Mouse (Mus musculus): ENCODE data around the gene Mark3. TPM values are rescaled to one million over a fixed set of nuclear protein-coding genes. Genes with fewer than 3 reads are reported as not detected.

The Mark3 gene
- total RNA-seq, 1 experiment: 90.9 TPM

- Histone ChIP-seq H3K36me3 (ENCODE audit: control insufficient read depth, insufficient read depth, low read length, poor library complexity, severe bottlenecking) (peaks cover 20% of the 10 kb centered on the region), H3K9ac (ENCODE audit: insufficient read depth, low read depth, low read length, poor library complexity, severe bottlenecking) (no peak overlapping the region), H3K4me3 (ENCODE audit: insufficient read depth in 1 of 2, low read depth in 1 of 2, low read length in 2 of 2, poor library complexity in 1 of 2, severe bottlenecking in 1 of 2) (no peak overlapping the region), H3K9me3 (ENCODE audit: control insufficient read depth, insufficient read depth, low read depth, low read length) (no peaks in the 10 kb centered on the region), H3K27ac (ENCODE audit: insufficient read depth, low read depth, low read length, poor library complexity, severe bottlenecking) (no peak overlapping the region), H3K4me1 (ENCODE audit: control insufficient read depth in 2 of 2, insufficient read depth in 2 of 2, low read length in 2 of 2, poor library complexity in 1 of 2) (no peaks in the 10 kb centered on the region; a peak in 1 of 4 replicates)
- in situ Hi-C loops (cut with MboI; ENCODE audit: low sequenced_read_pairs in 2 of 2, unreplicated experiment in 2 of 2): loop anchor here in 1 of 2 experiments (25.0 kb wide), 1 partner anchor 860 kb away; the partner anchor contains the start of gene 1700001K19Rik
- TF ChIP-seq ZNF384 (IDR thresholded peaks at IDR 0.05; ENCODE audit: low read depth, low read length): no peak
- TF ChIP-seq HCFC1 (IDR thresholded peaks at IDR 0.05; ENCODE audit: borderline replicate concordance, insufficient read depth, low read length): no peak
- no peak for TF ChIP-seq MAFK (IDR thresholded peaks at IDR 0.05; ENCODE audit: insufficient read depth, low read depth, low read length)
- TF ChIP-seq ZC3H11A (IDR thresholded peaks at IDR 0.05; ENCODE audit: borderline replicate concordance, low read depth, low read length): no peak
- TF ChIP-seq CHD2 (IDR thresholded peaks at IDR 0.05; ENCODE audit: low read depth, low read length): no peak
- no peak for DNase-seq (ENCODE audit: low read depth, low spot score)
Measured at GRCm38 (mm10) chr12:111547070-111547469, 27.3 kb upstream of the Mark3 start.

- H3K4me1 ChIP-seq (ENCODE audit: control insufficient read depth in 2 of 2, insufficient read depth in 2 of 2, low read length in 2 of 2, poor library complexity in 1 of 2): no peaks in the 10 kb centered on the region; a peak in 1 of 4 replicates
- no peaks in the 10 kb centered on the region for H3K9me3 ChIP-seq (ENCODE audit: control insufficient read depth, insufficient read depth, low read depth, low read length)
- no peak overlapping the region for H3K9ac ChIP-seq (ENCODE audit: insufficient read depth, low read depth, low read length, poor library complexity, severe bottlenecking)
- in situ Hi-C loops (cut with MboI; ENCODE audit: low sequenced_read_pairs in 2 of 2, unreplicated experiment in 2 of 2): loop anchor here in 1 of 2 experiments (25.0 kb wide), 1 partner anchor 861 kb away; the partner anchor contains the start of gene 1700001K19Rik
- TF ChIP-seq ZC3H11A (IDR thresholded peaks at IDR 0.05; ENCODE audit: borderline replicate concordance, low read depth, low read length): no peak
- TF ChIP-seq CHD2 (IDR thresholded peaks at IDR 0.05; ENCODE audit: low read depth, low read length): no peak
- TF ChIP-seq HCFC1 (IDR thresholded peaks at IDR 0.05; ENCODE audit: borderline replicate concordance, insufficient read depth, low read length): no peak
- TF ChIP-seq ZNF384 (IDR thresholded peaks at IDR 0.05; ENCODE audit: low read depth, low read length): no peak
- TF ChIP-seq MAFK (IDR thresholded peaks at IDR 0.05; ENCODE audit: insufficient read depth, low read depth, low read length): no peak
- no peak overlapping the region for H3K4me3 ChIP-seq (ENCODE audit: insufficient read depth in 1 of 2, low read depth in 1 of 2, low read length in 2 of 2, poor library complexity in 1 of 2, severe bottlenecking in 1 of 2)
- peaks cover 7% of the 10 kb centered on the region; the same call in 1 of the 2 replicates for H3K36me3 ChIP-seq (ENCODE audit: control insufficient read depth, insufficient read depth, low read length, poor library complexity, severe bottlenecking)
- no peak for DNase-seq (ENCODE audit: low read depth, low spot score)
- no peak overlapping the region for H3K27ac ChIP-seq (ENCODE audit: insufficient read depth, low read depth, low read length, poor library complexity, severe bottlenecking)
Measured at GRCm38 (mm10) chr12:111548555-111549289, 25.6 kb upstream of the Mark3 start.

- peaks cover 6% of the 10 kb centered on the region; the same call in 1 of the 2 replicates for H3K36me3 ChIP-seq (ENCODE audit: control insufficient read depth, insufficient read depth, low read length, poor library complexity, severe bottlenecking)
- H3K27ac ChIP-seq (ENCODE audit: insufficient read depth, low read depth, low read length, poor library complexity, severe bottlenecking): no peak overlapping the region
- no peaks in the 10 kb centered on the region; a peak in 1 of 4 replicates for H3K4me1 ChIP-seq (ENCODE audit: control insufficient read depth in 2 of 2, insufficient read depth in 2 of 2, low read length in 2 of 2, poor library complexity in 1 of 2)
- no peak for DNase-seq (ENCODE audit: low read depth, low spot score)
- no peaks in the 10 kb centered on the region for H3K9me3 ChIP-seq (ENCODE audit: control insufficient read depth, insufficient read depth, low read depth, low read length)
- no peak overlapping the region for H3K4me3 ChIP-seq (ENCODE audit: insufficient read depth in 1 of 2, low read depth in 1 of 2, low read length in 2 of 2, poor library complexity in 1 of 2, severe bottlenecking in 1 of 2)
- no peak for TF ChIP-seq HCFC1 (IDR thresholded peaks at IDR 0.05; ENCODE audit: borderline replicate concordance, insufficient read depth, low read length)
- TF ChIP-seq MAFK (IDR thresholded peaks at IDR 0.05; ENCODE audit: insufficient read depth, low read depth, low read length): no peak
- TF ChIP-seq CHD2 (IDR thresholded peaks at IDR 0.05; ENCODE audit: low read depth, low read length): no peak
- no peak for TF ChIP-seq ZC3H11A (IDR thresholded peaks at IDR 0.05; ENCODE audit: borderline replicate concordance, low read depth, low read length)
- TF ChIP-seq ZNF384 (IDR thresholded peaks at IDR 0.05; ENCODE audit: low read depth, low read length): no peak
- in situ Hi-C loops (cut with MboI; ENCODE audit: low sequenced_read_pairs in 2 of 2, unreplicated experiment in 2 of 2): no loop called here
- no peak overlapping the region for H3K9ac ChIP-seq (ENCODE audit: insufficient read depth, low read depth, low read length, poor library complexity, severe bottlenecking)
Measured at GRCm38 (mm10) chr12:111550679-111551078, 23.6 kb upstream of the Mark3 start.

GRCm38 (mm10) chr12:111552342-111552741 is 22.0 kb upstream of the Mark3 start:
- H3K27ac ChIP-seq (ENCODE audit: insufficient read depth, low read depth, low read length, poor library complexity, severe bottlenecking): no peak overlapping the region
- TF ChIP-seq ZC3H11A (IDR thresholded peaks at IDR 0.05; ENCODE audit: borderline replicate concordance, low read depth, low read length) (no peak), ZNF384 (IDR thresholded peaks at IDR 0.05; ENCODE audit: low read depth, low read length) (no peak), MAFK (IDR thresholded peaks at IDR 0.05; ENCODE audit: insufficient read depth, low read depth, low read length) (no peak), HCFC1 (IDR thresholded peaks at IDR 0.05; ENCODE audit: borderline replicate concordance, insufficient read depth, low read length) (no peak), CHD2 (IDR thresholded peaks at IDR 0.05; ENCODE audit: low read depth, low read length) (no peak)
- peaks cover 2% of the 10 kb centered on the region; the same call in 1 of the 2 replicates for H3K36me3 ChIP-seq (ENCODE audit: control insufficient read depth, insufficient read depth, low read length, poor library complexity, severe bottlenecking)
- no peak overlapping the region for H3K4me3 ChIP-seq (ENCODE audit: insufficient read depth in 1 of 2, low read depth in 1 of 2, low read length in 2 of 2, poor library complexity in 1 of 2, severe bottlenecking in 1 of 2)
- H3K9me3 ChIP-seq (ENCODE audit: control insufficient read depth, insufficient read depth, low read depth, low read length): no peaks in the 10 kb centered on the region
- in situ Hi-C loops (cut with MboI; ENCODE audit: low sequenced_read_pairs in 2 of 2, unreplicated experiment in 2 of 2): no loop called here
- peaks cover 0 to 3% of the 10 kb centered on the region in 2 experiments; a peak in 1 of 4 replicates for H3K4me1 ChIP-seq (ENCODE audit: control insufficient read depth in 2 of 2, insufficient read depth in 2 of 2, low read length in 2 of 2, poor library complexity in 1 of 2)
- H3K9ac ChIP-seq (ENCODE audit: insufficient read depth, low read depth, low read length, poor library complexity, severe bottlenecking): no peak overlapping the region
- no peak for DNase-seq (ENCODE audit: low read depth, low spot score)
